Mouse (Mus musculus) stomach, embryonic 16.5 days (tissue): ENCODE measurements around the gene Plekhh3. TPM values are rescaled to one million over a fixed set of nuclear protein-coding genes. Genes with fewer than 3 reads are reported as not detected.

Experiments used
- ATAC-seq: fragments of 200-750 bp; cut with Nextera tagmentation; 2 replicates; pipeline ENCODE4 v1.8.0; 2017; ENCODE audit warnings: moderate number of reproducible peaks, moderate TSS enrichment; ENCODE audit not compliant: insufficient read depth, low FRiP score
- H3K27ac ChIP-seq: fragments of 300-500 bp; sonication (generic); 2 replicates; pipeline ENCODE4 v1.5.1; 2014; ENCODE audit warnings: low read length
- H3K27me3 ChIP-seq: fragments of 300-500 bp; sonication (generic); 2 replicates; pipeline ENCODE4 v1.6.1; 2014; ENCODE audit warnings: low read length, control low read depth, mixed read lengths; ENCODE audit not compliant: control insufficient read depth, insufficient read depth
- H3K36me3 ChIP-seq: fragments of 300-500 bp; sonication (generic); 2 replicates; pipeline ENCODE4 v1.6.1; 2014; ENCODE audit warnings: low read length; ENCODE audit not compliant: control insufficient read depth, insufficient read depth
- H3K4me1 ChIP-seq: fragments of 300-500 bp; sonication (generic); 2 replicates; pipeline ENCODE4 v1.6.1; 2014; ENCODE audit warnings: low read length, control low read depth, mixed read lengths; ENCODE audit not compliant: control insufficient read depth, insufficient read depth
- H3K4me2 ChIP-seq: fragments of 300-500 bp; sonication (generic); 2 replicates; pipeline ENCODE4 v1.6.1; 2014; ENCODE audit warnings: low read depth, low read length, mixed read lengths
- H3K4me3 ChIP-seq: fragments of 300-500 bp; sonication (generic); replicated peaks from 2 replicates; pipeline ENCODE4 v1.5.1; 2014; ENCODE audit warnings: mild to moderate bottlenecking, low read length
- H3K9ac ChIP-seq: fragments of 300-500 bp; sonication (generic); 2 replicates; pipeline ENCODE4 v1.6.1; 2014; ENCODE audit warnings: low read length
- H3K9me3 ChIP-seq: fragments of 300-500 bp; sonication (generic); replicated peaks from 2 replicates; pipeline ENCODE4 v1.6.1; 2016; ENCODE audit warnings: low read length, control low read depth; ENCODE audit not compliant: control insufficient read depth
- WGBS: fragments of 180-500 bp; shearing (Covaris S2); extraction: QIAGEN DNeasy Blood & Tissue Kit; methylation state at CpG from one replicate; pipeline ENCODE4 v1.1.7; 2014; 5-methylcytosine and 5-hydroxymethylcytosine counted together
- polyA plus RNA-seq: library from polyadenylated mRNA; unstranded; fragments of >200 nt; fragmentation: Nextera tagmentation; extraction: Ambion mirVana; gene quantifications from 2 replicates; pipeline ENCODE4 v1.2.1, GENCODE M21; 2015

The Plekhh3 gene
- polyA plus RNA-seq, 1 experiment from 2014 or later = 18.7 TPM

DNA sequence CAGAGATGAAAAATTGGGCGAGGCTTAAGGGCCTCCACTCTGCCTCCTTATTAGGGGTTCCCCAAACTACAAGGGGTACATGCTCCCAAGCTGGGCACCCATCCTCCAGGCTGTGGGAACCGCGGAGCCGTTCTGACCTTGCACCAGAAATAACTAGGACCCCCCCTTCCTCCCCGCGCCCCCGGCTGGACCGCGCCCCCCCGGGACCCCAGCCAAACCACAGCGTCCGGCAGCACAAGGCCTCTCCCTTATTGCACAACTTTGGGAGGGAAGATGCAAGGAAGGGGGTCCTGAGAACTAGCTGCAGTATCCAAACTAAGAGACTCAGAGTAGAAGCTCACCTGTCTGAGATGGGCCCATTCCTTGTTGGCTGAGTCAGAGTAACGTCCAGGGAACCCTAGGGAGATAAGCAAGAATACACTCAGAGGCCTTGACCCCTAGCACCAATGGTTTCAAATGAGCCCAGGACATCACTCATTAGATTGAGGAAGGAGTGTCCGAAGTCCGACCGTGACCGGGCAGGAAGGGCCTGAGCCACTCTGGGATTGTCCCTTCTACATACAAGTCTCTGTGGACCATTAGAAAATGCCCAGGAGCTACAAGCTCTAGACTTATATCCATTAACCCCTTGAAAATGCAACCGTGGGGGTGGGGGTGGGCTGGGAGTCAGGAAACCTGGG lies 2.7 kb downstream of the Plekhh3 start:
- Histone ChIP-seq H3K4me3 (peak overlapping the region; percentile 85), H3K36me3 (peaks cover 22% of the 10 kb centered on the region), H3K27ac (no peak overlapping the region), H3K4me2 (peak overlapping the region; percentile 92), H3K9ac (peak overlapping the region; percentile 90), H3K4me1 (peaks cover 32% of the 10 kb centered on the region), H3K27me3 (no peaks in the 10 kb centered on the region; the same call in 1 of the 2 replicates), H3K9me3 (no peaks in the 10 kb centered on the region)
- ATAC-seq = no peak
- 71% methylated on average over 18 of the region's 18 CpGs for WGBS

DNA sequence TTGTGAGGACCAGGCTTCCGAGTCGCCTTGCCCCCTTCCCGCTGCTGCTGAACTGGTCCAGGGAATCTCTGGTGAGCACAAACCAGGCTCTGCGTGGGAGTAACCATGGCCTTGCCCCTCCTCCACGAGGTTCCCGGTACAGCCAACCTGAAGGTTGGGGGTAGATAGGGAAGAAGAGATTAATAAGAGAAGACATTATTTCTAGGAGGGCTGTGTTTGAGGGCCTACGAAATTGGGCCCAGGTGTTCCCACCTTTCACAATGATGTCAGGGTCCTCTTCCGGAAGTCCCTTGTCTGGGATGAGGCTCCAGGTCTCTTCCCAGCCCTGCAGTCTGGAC lies 3.2 kb downstream of the Plekhh3 start:
- Histone ChIP-seq H3K4me1 (peaks cover 32% of the 10 kb centered on the region), H3K27ac (no peak overlapping the region), H3K27me3 (no peaks in the 10 kb centered on the region; the same call in 1 of the 2 replicates), H3K9me3 (no peaks in the 10 kb centered on the region), H3K4me3 (no peak overlapping the region), H3K36me3 (peaks cover 25% of the 10 kb centered on the region), H3K4me2 (no peak overlapping the region), H3K9ac (peak overlapping the region; percentile 90; the same call in 1 of the 2 replicates)
- 68% methylated on average over 8 of the region's 8 CpGs for WGBS
- no peak for ATAC-seq

DNA sequence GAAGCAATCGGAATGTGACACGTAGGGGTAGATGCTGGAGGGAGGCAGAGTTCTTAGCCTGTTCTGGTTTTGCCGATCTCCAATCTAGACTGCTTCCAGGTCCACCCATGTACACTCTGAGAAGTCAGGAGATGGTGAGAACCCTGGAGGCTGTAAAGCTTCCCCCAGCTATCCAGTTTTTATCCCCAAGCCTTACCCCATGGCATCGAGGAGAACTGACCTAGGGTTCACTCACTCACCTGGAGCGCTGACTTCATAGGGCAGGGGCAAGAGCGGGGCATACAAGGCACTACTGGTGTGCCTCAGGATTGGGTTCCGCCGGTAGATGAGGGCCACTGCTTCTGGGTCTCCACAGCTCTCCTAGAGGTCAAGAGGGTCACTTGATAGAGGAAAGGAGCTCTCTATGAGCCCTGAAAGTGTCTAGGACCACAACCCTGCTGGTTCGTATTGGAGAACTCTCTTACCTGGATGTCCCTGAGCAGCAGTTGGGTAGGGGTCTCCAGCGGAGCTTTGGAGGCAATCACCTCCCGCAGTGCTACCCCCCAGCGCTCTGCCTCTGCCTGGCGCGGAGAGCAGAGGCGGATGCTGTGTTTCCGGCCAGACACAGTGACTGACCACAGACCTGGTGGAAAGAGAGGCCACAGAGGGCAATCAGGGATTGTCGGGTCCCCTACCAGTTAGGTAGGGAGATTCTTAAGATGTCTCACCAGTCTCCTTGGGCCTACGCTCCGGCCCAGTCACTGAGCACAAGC lies 3.8 kb downstream of the Plekhh3 start:
- H3K9me3 ChIP-seq = no peaks in the 10 kb centered on the region
- no peak overlapping the region for H3K4me2 ChIP-seq
- H3K4me1 ChIP-seq = peaks cover 32% of the 10 kb centered on the region
- H3K36me3 ChIP-seq = peaks cover 25% of the 10 kb centered on the region
- H3K9ac ChIP-seq = no peak overlapping the region
- ATAC-seq = no peak
- H3K4me3 ChIP-seq = no peak overlapping the region
- H3K27ac ChIP-seq = no peak overlapping the region
- no peaks in the 10 kb centered on the region; the same call in 1 of the 2 replicates for H3K27me3 ChIP-seq
- 72% methylated on average over 19 of the region's 19 CpGs for WGBS

DNA sequence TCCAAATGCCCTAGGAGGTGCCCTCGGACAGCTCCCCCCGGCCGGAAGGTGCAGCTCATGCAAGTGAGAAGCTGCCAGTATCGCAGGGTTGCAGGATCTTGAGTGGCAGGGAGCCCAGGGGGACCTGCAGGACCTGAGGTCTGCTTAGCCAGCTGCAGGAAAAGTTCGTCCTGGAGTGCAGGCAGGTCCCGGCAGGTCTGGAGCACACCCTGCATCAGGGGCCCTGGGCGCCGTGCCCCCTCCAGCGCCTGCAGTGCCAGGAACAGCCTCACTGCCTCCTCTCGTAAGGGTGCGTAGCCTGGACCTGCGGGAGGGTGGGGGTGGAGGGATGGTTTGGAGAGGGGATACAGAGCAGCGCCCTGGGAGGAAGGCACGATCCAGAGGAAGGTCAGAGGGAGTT lies 4.8 kb downstream of the Plekhh3 start:
- WGBS = 72% methylated on average over 14 of the region's 14 CpGs
- Histone ChIP-seq H3K9ac (0 out of 2 replicates have a peak overlapping the region, but pooled peaks have one; percentile 22), H3K4me3 (0 out of 2 replicates have a peak overlapping the region, but pooled peaks have one; percentile 9), H3K4me2 (peak overlapping the region; percentile 32; the same call in 1 of the 2 replicates), H3K36me3 (peaks cover 29% of the 10 kb centered on the region), H3K27ac (peak overlapping the region; percentile 28; the same call in 1 of the 2 replicates), H3K9me3 (no peaks in the 10 kb centered on the region), H3K27me3 (no peaks in the 10 kb centered on the region; the same call in 1 of the 2 replicates), H3K4me1 (peaks cover 30% of the 10 kb centered on the region)
- ATAC-seq = no peak

DNA sequence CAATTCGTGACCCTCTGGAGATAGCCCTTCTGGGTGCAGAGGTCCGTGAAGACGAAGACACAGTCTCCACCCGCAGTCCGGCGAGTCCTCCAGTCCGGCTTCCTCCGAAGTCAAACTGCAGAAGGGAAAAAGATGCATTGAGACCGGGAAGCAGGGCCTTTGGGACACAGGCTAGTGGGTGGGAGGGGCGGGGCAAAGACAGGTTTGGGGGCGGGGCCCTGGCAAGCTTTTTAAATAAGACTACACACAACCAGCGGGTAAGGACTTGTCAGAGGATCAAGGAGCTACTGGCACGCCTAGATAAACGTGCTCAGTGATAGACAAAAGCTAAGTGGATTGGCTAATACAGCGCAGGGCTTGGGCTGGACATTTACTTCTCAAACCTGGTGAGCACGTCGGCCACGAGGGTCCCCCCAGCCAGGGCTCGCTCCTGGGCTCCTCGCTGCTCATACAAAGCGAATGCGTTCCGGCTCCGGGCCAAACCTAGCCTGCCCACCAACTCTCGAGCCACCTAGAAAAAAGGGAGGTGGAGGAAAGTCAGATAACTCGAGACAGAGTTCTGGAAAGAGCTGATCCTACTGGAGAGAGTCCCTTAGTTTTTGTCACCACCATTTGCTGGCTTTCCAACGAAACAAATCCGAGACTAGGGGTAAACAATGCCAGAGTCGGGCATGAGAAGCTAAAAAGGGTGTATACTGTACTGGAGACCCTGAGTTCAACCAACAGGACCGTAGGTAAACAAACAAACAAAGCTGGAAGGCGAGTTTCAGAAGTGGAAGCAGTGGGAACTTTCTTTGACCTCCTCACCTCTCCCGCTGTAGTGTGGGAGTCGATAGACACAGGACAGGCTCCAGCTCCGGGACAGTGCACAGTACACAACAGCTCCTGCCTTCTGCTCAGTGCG lies 6.2 kb downstream of the Plekhh3 start:
- H3K4me1 ChIP-seq = peaks cover 30% of the 10 kb centered on the region
- H3K4me2 ChIP-seq = peak overlapping the region; percentile 49
- peak overlapping the region; percentile 38 for H3K4me3 ChIP-seq
- H3K27ac ChIP-seq = peak overlapping the region; percentile 81
- H3K27me3 ChIP-seq = no peaks in the 10 kb centered on the region; the same call in 1 of the 2 replicates
- 48% methylated on average over 35 of the region's 35 CpGs for WGBS
- peaks cover 31% of the 10 kb centered on the region for H3K36me3 ChIP-seq
- peak; percentile 68 for ATAC-seq
- peak overlapping the region; percentile 34; the same call in 1 of the 2 replicates for H3K9ac ChIP-seq
- H3K9me3 ChIP-seq = no peaks in the 10 kb centered on the region

DNA sequence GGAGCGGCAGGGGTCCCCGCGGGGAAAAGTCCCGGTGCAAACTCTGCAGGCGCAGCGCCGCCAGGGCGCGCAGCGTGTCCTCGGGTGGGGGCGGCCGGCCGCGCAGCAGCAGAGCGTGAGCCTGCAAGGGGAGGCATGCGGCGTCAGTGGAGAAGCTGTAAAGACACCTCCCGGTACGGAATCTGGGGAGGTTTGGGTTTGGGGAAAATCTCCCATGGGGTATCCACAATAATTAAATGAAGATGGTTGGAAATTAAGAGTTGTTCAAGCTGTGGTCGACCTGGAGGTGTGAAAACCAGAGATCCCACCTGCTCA lies 6.8 kb downstream of the Plekhh3 start:
- no peaks in the 10 kb centered on the region for H3K9me3 ChIP-seq
- peak overlapping the region; percentile 11; the same call in 1 of the 2 replicates for H3K27ac ChIP-seq
- H3K4me2 ChIP-seq = peak overlapping the region; percentile 49
- 41% methylated on average over 21 of the region's 21 CpGs for WGBS
- peaks cover 24% of the 10 kb centered on the region for H3K4me1 ChIP-seq
- H3K9ac ChIP-seq = peak overlapping the region; percentile 60
- no peaks in the 10 kb centered on the region; the same call in 1 of the 2 replicates for H3K27me3 ChIP-seq
- H3K4me3 ChIP-seq = peak overlapping the region; percentile 38
- no peak for ATAC-seq
- peaks cover 31% of the 10 kb centered on the region for H3K36me3 ChIP-seq

DNA sequence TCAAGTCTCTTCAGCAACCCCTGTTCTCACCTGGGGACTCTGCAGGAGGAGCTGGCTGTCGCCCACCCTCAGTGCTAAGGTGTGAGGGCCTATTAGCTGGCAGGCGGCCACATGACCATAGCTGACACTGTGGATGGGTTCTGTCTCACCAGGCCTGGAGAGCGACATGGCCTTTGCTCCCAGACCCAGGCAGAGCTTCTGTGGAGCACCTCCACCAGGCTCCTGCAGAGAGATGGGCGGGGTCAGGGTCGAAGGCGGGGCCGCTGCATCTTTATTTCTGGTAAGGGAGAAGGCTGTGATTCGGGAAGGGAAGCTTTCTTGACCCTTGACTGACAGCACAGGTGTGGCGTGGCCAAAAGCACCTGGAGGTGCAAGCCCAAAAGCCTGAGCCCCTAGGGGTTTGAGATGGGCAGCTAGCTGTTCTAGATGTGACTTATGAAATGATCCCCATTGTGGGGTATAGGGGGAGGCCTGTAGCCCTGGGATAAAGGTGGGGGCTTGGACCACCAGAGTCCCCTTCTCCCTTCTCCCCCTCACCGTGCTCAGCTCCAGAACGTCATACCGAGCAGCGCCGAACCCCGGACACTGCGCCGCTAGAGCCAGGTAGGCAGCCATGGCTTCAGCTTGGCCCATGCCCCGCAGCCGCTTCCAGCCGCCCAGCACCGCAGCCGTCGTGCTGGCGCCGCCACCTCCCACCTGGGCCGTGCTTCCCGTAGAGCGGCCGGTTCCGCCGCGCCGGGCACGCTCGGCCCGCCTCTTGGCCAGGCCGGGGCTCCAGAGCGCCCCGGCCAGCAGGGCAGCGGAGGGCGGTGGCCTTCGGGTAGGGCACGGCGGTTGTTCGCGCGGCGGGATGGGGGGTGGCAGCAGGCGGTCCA lies 7.4 kb downstream of the Plekhh3 start:
- H3K4me2 ChIP-seq = peak overlapping the region; percentile 49
- H3K27me3 ChIP-seq = no peaks in the 10 kb centered on the region; the same call in 1 of the 2 replicates
- WGBS = 40% methylated on average over 49 of the region's 49 CpGs
- H3K9ac ChIP-seq = peak overlapping the region; percentile 60
- no peaks in the 10 kb centered on the region for H3K9me3 ChIP-seq
- H3K27ac ChIP-seq = peak overlapping the region; percentile 31; the same call in 1 of the 2 replicates
- peaks cover 18% of the 10 kb centered on the region for H3K4me1 ChIP-seq
- H3K36me3 ChIP-seq = peaks cover 31% of the 10 kb centered on the region
- no peak for ATAC-seq
- peak overlapping the region; percentile 38 for H3K4me3 ChIP-seq

DNA sequence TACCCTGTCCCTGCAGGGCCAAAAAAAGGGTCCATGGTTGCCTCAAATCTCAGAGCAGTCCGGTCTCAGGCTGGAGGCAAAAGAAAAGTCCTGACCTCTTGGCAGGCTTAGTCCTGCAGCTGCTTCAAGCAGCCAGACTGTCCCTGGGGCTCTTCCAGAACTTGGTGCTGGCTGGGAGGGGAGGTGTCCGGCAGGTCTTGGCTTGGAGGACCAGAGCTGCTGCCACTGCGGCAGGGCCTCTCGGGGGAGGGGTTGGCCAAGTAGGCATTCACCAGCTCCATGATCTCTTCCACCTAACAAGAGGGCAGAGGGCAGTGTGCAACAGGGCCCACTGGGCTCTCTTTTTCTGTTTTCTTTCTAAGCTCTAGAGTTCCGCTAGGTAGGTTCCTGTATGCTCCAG lies 8.4 kb downstream of the Plekhh3 start:
- no peaks in the 10 kb centered on the region; the same call in 1 of the 2 replicates for H3K27me3 ChIP-seq
- peaks cover 13% of the 10 kb centered on the region for H3K4me1 ChIP-seq
- no peak for ATAC-seq
- H3K9ac ChIP-seq = 0 out of 2 replicates have a peak overlapping the region, but pooled peaks have one; percentile 32
- H3K4me3 ChIP-seq = no peak overlapping the region
- 55% methylated on average over 5 of the region's 5 CpGs for WGBS
- H3K4me2 ChIP-seq = no peak overlapping the region
- peak overlapping the region; percentile 22; the same call in 1 of the 2 replicates for H3K27ac ChIP-seq
- H3K36me3 ChIP-seq = peaks cover 30% of the 10 kb centered on the region
- no peaks in the 10 kb centered on the region for H3K9me3 ChIP-seq
